Mouse (Mus musculus) midbrain, embryonic 16.5 days (tissue): ENCODE data around the gene Alox5. TPM values are rescaled to one million over a fixed set of nuclear protein-coding genes. Genes with fewer than 3 reads are reported as not detected.
A peak's percentile ranks its signal among the peaks of the same experiment; 100 is the strongest.

Source experiments
- ATAC-seq: fragments of 200-750 bp; cut with Nextera tagmentation; 2 replicates; pipeline ENCODE4 v1.8.0; 2017; ENCODE audit warnings: moderate TSS enrichment
- H3K27ac ChIP-seq: fragments of 300-500 bp; sonication (generic); 2 replicates; pipeline ENCODE4 v1.5.1; 2014; ENCODE audit warnings: mild to moderate bottlenecking, low read length, mixed read lengths
- H3K27me3 ChIP-seq: fragments of 300-500 bp; sonication (generic); 2 replicates; pipeline ENCODE4 v1.6.1; 2014; ENCODE audit warnings: low read depth, low read length, mixed read lengths; ENCODE audit not compliant: control insufficient read depth, insufficient read depth
- H3K36me3 ChIP-seq: fragments of 300-500 bp; sonication (generic); 2 replicates; pipeline ENCODE4 v1.6.1; 2014; ENCODE audit warnings: mild to moderate bottlenecking, low read length, moderate library complexity, mixed read lengths; ENCODE audit not compliant: control insufficient read depth, insufficient read depth
- H3K4me1 ChIP-seq: fragments of 300-500 bp; sonication (generic); 2 replicates; pipeline ENCODE4 v1.6.1; 2014; ENCODE audit warnings: mild to moderate bottlenecking, low read length, mixed read lengths; ENCODE audit not compliant: control insufficient read depth, insufficient read depth
- H3K4me2 ChIP-seq: fragments of 300-500 bp; sonication (generic); 2 replicates; pipeline ENCODE4 v1.6.1; 2014; ENCODE audit warnings: mild to moderate bottlenecking, low read length, mixed read lengths
- H3K4me3 ChIP-seq: fragments of 300-500 bp; sonication (generic); 2 replicates; pipeline ENCODE4 v1.5.1; 2014; ENCODE audit warnings: low read depth, mild to moderate bottlenecking, low read length, moderate library complexity, mixed read lengths
- H3K9ac ChIP-seq: fragments of 300-500 bp; sonication (generic); 2 replicates; pipeline ENCODE4 v1.6.1; 2014; ENCODE audit warnings: low read depth, low read length, mixed read lengths
- H3K9me3 ChIP-seq: fragments of 300-500 bp; sonication (generic); replicated peaks from 2 replicates; pipeline ENCODE4 v1.6.1; 2014; ENCODE audit warnings: mild to moderate bottlenecking, low read length, mixed read lengths; ENCODE audit not compliant: control insufficient read depth, poor library complexity, severe bottlenecking
- WGBS: fragments of 180-500 bp; shearing (Covaris S2); extraction: QIAGEN DNeasy Blood & Tissue Kit; methylation state at CpG from one replicate; pipeline ENCODE4 v1.1.7; 2014; 5-methylcytosine and 5-hydroxymethylcytosine counted together
- polyA plus RNA-seq: library from polyadenylated mRNA; unstranded; fragments of >200 nt; fragmentation: Nextera tagmentation; extraction: Ambion mirVana; gene quantifications from 2 replicates; pipeline ENCODE4 v1.2.1, GENCODE M21; 2015

Gene Alox5
- polyA plus RNA-seq, 1 experiment from 2014 or later = 1.0 TPM

GRCm38 (mm10) chr6:116402426-116402825 lies 58.6 kb downstream of the Alox5 start:
- Histone ChIP-seq H3K9me3 (no peaks in the 10 kb centered on the region), H3K4me1 (peaks cover 14% of the 10 kb centered on the region), H3K27ac (no peak overlapping the region), H3K4me2 (no peak overlapping the region), H3K4me3 (no peak overlapping the region), H3K9ac (no peak overlapping the region), H3K36me3 (peaks cover 4% of the 10 kb centered on the region; the same call in 1 of the 2 replicates), H3K27me3 (no peaks in the 10 kb centered on the region)
- 97% methylated on average over 3 of the region's 3 CpGs for WGBS
- no peak for ATAC-seq

GRCm38 (mm10) chr6:116401746-116402423 lies 59.1 kb downstream of the Alox5 start:
- Histone ChIP-seq H3K9ac (no peak overlapping the region), H3K4me2 (no peak overlapping the region), H3K36me3 (peaks cover 4% of the 10 kb centered on the region; the same call in 1 of the 2 replicates), H3K27me3 (no peaks in the 10 kb centered on the region), H3K4me3 (no peak overlapping the region), H3K9me3 (no peaks in the 10 kb centered on the region), H3K27ac (no peak overlapping the region), H3K4me1 (peaks cover 18% of the 10 kb centered on the region)
- WGBS = 94% methylated on average over 12 of the region's 12 CpGs
- no peak for ATAC-seq

- peaks cover 12% of the 10 kb centered on the region; the same call in 1 of the 2 replicates for H3K4me1 ChIP-seq
- H3K36me3 ChIP-seq = peaks cover 4% of the 10 kb centered on the region; the same call in 1 of the 2 replicates
- 0 out of 2 replicates have a peak overlapping the region, but pooled peaks have one; percentile 11 for H3K27ac ChIP-seq
- no peaks in the 10 kb centered on the region for H3K27me3 ChIP-seq
- no peak for ATAC-seq
- H3K9me3 ChIP-seq = no peaks in the 10 kb centered on the region
- H3K4me3 ChIP-seq = no peak overlapping the region
- no peak overlapping the region for H3K4me2 ChIP-seq
- H3K9ac ChIP-seq = no peak overlapping the region
- 5% methylated on average over 2 of the region's 2 CpGs for WGBS
Observed at GRCm38 (mm10) chr6:116398136-116398535, 62.8 kb downstream of the Alox5 start.

- Histone ChIP-seq H3K9ac (no peak overlapping the region), H3K27ac (0 out of 2 replicates have a peak overlapping the region, but pooled peaks have one; percentile 11), H3K4me3 (no peak overlapping the region), H3K36me3 (peaks cover 4% of the 10 kb centered on the region; the same call in 1 of the 2 replicates), H3K4me2 (no peak overlapping the region), H3K9me3 (no peaks in the 10 kb centered on the region), H3K27me3 (no peaks in the 10 kb centered on the region), H3K4me1 (peaks cover 12% of the 10 kb centered on the region; the same call in 1 of the 2 replicates)
- ATAC-seq = peak; percentile 58; the same call in 1 of the 2 replicates
- 10% methylated on average over 6 of the region's 6 CpGs for WGBS
Observed at GRCm38 (mm10) chr6:116397621-116398020, 63.4 kb downstream of the Alox5 start.

- Histone ChIP-seq H3K36me3 (no peaks in the 10 kb centered on the region), H3K27me3 (no peaks in the 10 kb centered on the region), H3K4me1 (peaks cover 12% of the 10 kb centered on the region; the same call in 1 of the 2 replicates), H3K9ac (no peak overlapping the region), H3K4me2 (no peak overlapping the region), H3K27ac (no peak overlapping the region), H3K4me3 (no peak overlapping the region), H3K9me3 (no peaks in the 10 kb centered on the region)
- WGBS = 83% methylated on average over 2 of the region's 2 CpGs
- ATAC-seq = no peak
Observed at GRCm38 (mm10) chr6:116394916-116395648, 65.9 kb downstream of the Alox5 start.

- Histone ChIP-seq H3K27me3 (no peaks in the 10 kb centered on the region), H3K4me3 (no peak overlapping the region), H3K4me1 (peaks cover 14% of the 10 kb centered on the region), H3K27ac (no peak overlapping the region), H3K36me3 (no peaks in the 10 kb centered on the region), H3K9me3 (no peaks in the 10 kb centered on the region), H3K4me2 (no peak overlapping the region), H3K9ac (no peak overlapping the region)
- ATAC-seq = no peak
Observed at GRCm38 (mm10) chr6:116389481-116389880, 71.5 kb downstream of the Alox5 start.

- no peaks in the 10 kb centered on the region for H3K27me3 ChIP-seq
- H3K36me3 ChIP-seq = no peaks in the 10 kb centered on the region
- WGBS = 91% methylated on average over 1 of the region's 1 CpGs
- H3K9me3 ChIP-seq = no peaks in the 10 kb centered on the region
- H3K9ac ChIP-seq = no peak overlapping the region
- H3K4me1 ChIP-seq = peaks cover 23% of the 10 kb centered on the region
- H3K4me3 ChIP-seq = no peak overlapping the region
- no peak for ATAC-seq
- no peak overlapping the region for H3K27ac ChIP-seq
- no peak overlapping the region for H3K4me2 ChIP-seq
Observed at GRCm38 (mm10) chr6:116388068-116388467, 72.9 kb downstream of the Alox5 start.

GRCm38 (mm10) chr6:116386506-116386905 lies 74.5 kb downstream of the Alox5 start:
- Histone ChIP-seq H3K36me3 (no peaks in the 10 kb centered on the region), H3K4me3 (no peak overlapping the region), H3K4me1 (peaks cover 25% of the 10 kb centered on the region), H3K27me3 (no peaks in the 10 kb centered on the region), H3K4me2 (peak overlapping the region; percentile 21), H3K9ac (no peak overlapping the region), H3K27ac (peak overlapping the region; percentile 41; the same call in 1 of the 2 replicates), H3K9me3 (no peaks in the 10 kb centered on the region)
- 32% methylated on average over 3 of the region's 3 CpGs for WGBS
- ATAC-seq = no peak

GRCm38 (mm10) chr6:116386045-116386415 lies 74.9 kb downstream of the Alox5 start:
- no peaks in the 10 kb centered on the region for H3K9me3 ChIP-seq
- WGBS = 20% methylated on average over 4 of the region's 4 CpGs
- H3K9ac ChIP-seq = peak overlapping the region; percentile 52
- ATAC-seq = peak; percentile 70
- peak overlapping the region; percentile 6; the same call in 1 of the 2 replicates for H3K4me3 ChIP-seq
- peak overlapping the region; percentile 76 for H3K27ac ChIP-seq
- peaks cover 25% of the 10 kb centered on the region for H3K4me1 ChIP-seq
- H3K4me2 ChIP-seq = peak overlapping the region; percentile 44
- no peaks in the 10 kb centered on the region for H3K36me3 ChIP-seq
- H3K27me3 ChIP-seq = no peaks in the 10 kb centered on the region
